Mouse (Mus musculus) C2C12 (cell line): ENCODE results near the gene Slc6a6.

Source experiments
- CEBPB ChIP-seq: IDR thresholded peaks from one replicate; pipeline ENCODE4 v1.6.1; 2011; ENCODE audit warnings: low read depth, mild to moderate bottlenecking, control low read depth, moderate library complexity
- CTCF ChIP-seq: IDR thresholded peaks from one replicate; pipeline ENCODE4 v1.5.1; 2011; ENCODE audit not compliant: control insufficient read depth, insufficient read depth, insufficient read length
- FOSL1 ChIP-seq: IDR thresholded peaks from one replicate; pipeline ENCODE4 v1.8.0; 2011; ENCODE audit warnings: mild to moderate bottlenecking, low read length; ENCODE audit not compliant: poor library complexity, insufficient read depth, severe bottlenecking
- MYOD1 ChIP-seq: IDR thresholded peaks from one replicate; pipeline ENCODE4 v1.6.1; 2011; ENCODE audit warnings: low read depth; ENCODE audit not compliant: control insufficient read depth, insufficient read length
- MYOG ChIP-seq: IDR thresholded peaks from one replicate; pipeline ENCODE4 v1.6.1; 2011; ENCODE audit not compliant: control insufficient read depth, insufficient read length; ENCODE audit errors: extremely low read depth
- USF1 ChIP-seq: IDR thresholded peaks from one replicate; pipeline ENCODE4 v1.6.1; 2011; ENCODE audit warnings: low read depth, mild to moderate bottlenecking, control low read depth, moderate library complexity

DNA sequence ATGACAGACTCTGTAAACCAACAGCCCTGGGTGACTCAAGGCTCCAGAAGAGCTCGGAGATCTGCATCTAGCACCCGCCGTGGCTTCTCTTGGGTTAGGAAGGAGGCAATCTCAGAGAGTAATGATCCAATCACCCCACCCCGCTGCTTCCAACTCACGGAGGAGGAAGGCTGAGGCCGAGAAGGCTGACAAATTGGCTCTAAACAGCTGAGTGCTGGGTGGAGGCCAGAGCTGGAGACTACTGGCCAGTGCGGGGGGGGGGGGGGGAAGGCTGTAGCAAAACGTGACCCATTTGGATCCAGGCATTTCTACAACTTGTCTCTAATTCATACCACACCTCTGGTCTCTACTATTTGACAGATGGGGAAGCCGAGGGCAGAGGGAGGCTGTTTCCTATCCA lies 95.4 kb downstream of the Slc6a6 start:
- TF ChIP-seq CTCF, result no peak
- no peak for TF ChIP-seq CEBPB
- TF ChIP-seq MYOG, result no peak
- TF ChIP-seq USF1, result no peak
- no peak for TF ChIP-seq FOSL1
- no peak for TF ChIP-seq MYOD1
